Mouse (Mus musculus) cortical plate, adult 2 months (tissue): ENCODE measurements around the gene Il17ra. TPM values are rescaled to one million over a fixed set of nuclear protein-coding genes. Genes with fewer than 3 reads are reported as not detected.
A peak's percentile ranks its signal among the peaks of the same experiment; 100 is the strongest.

Experiments
- H3K27ac ChIP-seq: fragments of 200-500 bp; 2 replicates; pipeline ENCODE4 v1.5.1; 2012; ENCODE audit warnings: low read length, control low read depth, inconsistent platforms; ENCODE audit not compliant: insufficient read depth
- H3K4me1 ChIP-seq: fragments of 200-500 bp; 2 replicates; pipeline ENCODE4 v1.6.1; 2011; ENCODE audit warnings: low read length; ENCODE audit not compliant: control insufficient read depth, insufficient read depth
- H3K4me3 ChIP-seq: fragments of 200-500 bp; 2 replicates; pipeline ENCODE4 v1.5.1; 2011; ENCODE audit warnings: mild to moderate bottlenecking, low read length, control low read depth; ENCODE audit not compliant: insufficient read depth
- CTCF ChIP-seq: fragments of 200-500 bp; IDR thresholded peaks from 2 replicates; pipeline ENCODE4 v1.5.1; 2011; ENCODE audit warnings: mild to moderate bottlenecking, control low read depth, low read length; ENCODE audit not compliant: insufficient read depth; ENCODE audit errors: extremely low read depth
- POLR2A ChIP-seq: fragments of 200-500 bp; IDR thresholded peaks from 2 replicates; pipeline ENCODE4 v1.6.1; 2011; ENCODE audit warnings: mild to moderate bottlenecking, low read length, control low read depth; ENCODE audit not compliant: insufficient read depth; ENCODE audit errors: extremely low read depth
- polyA plus RNA-seq: library from polyadenylated mRNA; depleted of rRNA; stranded (reverse); fragments of >200 nt; gene quantifications from 2 replicates; pipeline ENCODE4 v1.2.3, GENCODE M21; 2012

Gene Il17ra
- polyA plus RNA-seq, 1 experiment, result 16.6 TPM

DNA sequence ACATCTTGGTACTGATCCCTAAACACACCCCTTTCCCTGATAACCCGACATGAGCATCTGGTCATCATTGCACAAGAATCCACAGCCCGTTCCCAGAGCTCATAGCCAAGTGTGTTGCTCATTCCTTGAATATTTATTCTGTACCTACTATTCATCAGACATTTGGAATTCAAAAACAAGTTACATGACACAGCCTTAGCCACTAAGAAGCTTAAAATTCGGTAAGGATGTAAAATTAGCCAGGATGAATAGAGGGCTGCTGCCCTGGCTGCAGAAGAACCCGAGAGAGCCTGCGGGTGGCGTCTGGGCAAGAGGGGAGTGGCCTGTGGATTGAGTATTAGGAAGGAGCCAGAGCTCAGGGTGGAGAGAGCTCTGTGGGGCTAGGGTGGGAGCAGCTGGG is 19.7 kb downstream of the Il17ra start:
- H3K27ac ChIP-seq, result peak overlapping the region; percentile 36; the same call in 1 of the 2 replicates
- H3K4me3 ChIP-seq, result no peak overlapping the region
- H3K4me1 ChIP-seq, result peaks cover 7% of the 10 kb centered on the region
- no peak for TF ChIP-seq POLR2A
- no peak for TF ChIP-seq CTCF

GRCm38 (mm10) chr6:120483211-120483626 is 20.2 kb downstream of the Il17ra start:
- no peak overlapping the region for H3K27ac ChIP-seq
- peak; percentile 38; the same call in 1 of the 2 replicates for TF ChIP-seq CTCF
- no peak for TF ChIP-seq POLR2A
- H3K4me3 ChIP-seq, result no peak overlapping the region
- peaks cover 7% of the 10 kb centered on the region for H3K4me1 ChIP-seq

- TF ChIP-seq POLR2A (no peak), CTCF (no peak)
- H3K27ac ChIP-seq, result no peak overlapping the region
- no peak overlapping the region for H3K4me3 ChIP-seq
- H3K4me1 ChIP-seq, result peaks cover 7% of the 10 kb centered on the region
These were observed 22.0 kb downstream of the Il17ra start for GRCm38 (mm10) chr6:120485038-120485437.

DNA sequence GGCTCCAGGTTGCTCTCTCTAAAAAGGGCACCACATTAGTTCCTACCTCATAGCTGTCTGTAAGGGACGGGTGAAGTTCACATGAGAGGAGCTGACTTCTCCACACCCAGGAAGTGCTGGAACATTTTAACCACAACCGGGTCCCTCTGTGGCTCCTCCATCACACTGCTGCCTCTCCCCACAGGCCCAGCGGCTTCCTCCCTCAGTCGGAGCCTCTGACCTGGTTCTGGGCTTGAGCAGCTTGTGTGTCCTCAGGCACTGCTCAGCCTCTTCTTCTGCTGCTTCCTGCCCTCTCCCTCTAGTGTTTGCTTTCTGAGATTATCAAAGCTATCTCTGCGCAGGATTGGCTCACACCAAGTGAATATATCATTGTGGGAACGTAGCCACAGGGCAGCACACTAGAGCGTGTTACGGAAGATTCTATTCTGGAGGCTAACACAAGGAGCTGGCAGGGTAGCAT is 23.0 kb downstream of the Il17ra start:
- H3K27ac ChIP-seq, result no peak overlapping the region

DNA sequence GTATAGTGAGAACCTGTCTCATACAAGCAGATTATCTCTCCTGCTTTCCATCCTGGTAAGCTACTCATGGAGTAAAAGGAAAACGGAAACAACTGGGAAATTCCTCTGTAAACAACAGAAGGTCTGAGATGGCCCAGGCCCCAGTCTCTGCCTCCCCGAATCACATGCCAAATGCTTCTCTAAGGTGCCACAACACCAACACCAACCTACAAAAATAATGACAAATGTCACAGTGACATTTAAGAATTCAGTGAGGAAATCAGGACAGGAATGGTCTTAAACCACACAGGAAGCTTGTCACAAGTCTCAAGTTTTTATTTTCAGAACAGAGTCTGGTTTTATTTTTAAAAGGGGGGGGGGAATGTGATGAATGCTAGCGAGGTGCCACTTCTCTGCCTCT is 25.6 kb downstream of the Il17ra start:
- H3K27ac ChIP-seq, result no peak overlapping the region
- TF ChIP-seq POLR2A (no peak), CTCF (no peak)
- no peak overlapping the region for H3K4me3 ChIP-seq

More for the DNA sequence above, 23.0 kb downstream of the Il17ra start:
- peaks cover 3% of the 10 kb centered on the region for H3K4me1 ChIP-seq
- TF ChIP-seq POLR2A (no peak), CTCF (no peak)
- H3K4me3 ChIP-seq, result no peak overlapping the region

GRCm38 (mm10) chr6:120489461-120489860 is 26.4 kb downstream of the Il17ra start:
- Histone ChIP-seq H3K27ac (no peak overlapping the region), H3K4me3 (peak overlapping the region; percentile 94; the same call in 1 of the 2 replicates), H3K4me1 (no peaks in the 10 kb centered on the region; the same call in 1 of the 2 replicates)
- TF ChIP-seq POLR2A (no peak), CTCF (no peak)

More for the DNA sequence above, 25.6 kb downstream of the Il17ra start:
- H3K4me1 ChIP-seq, result no peaks in the 10 kb centered on the region; the same call in 1 of the 2 replicates

DNA sequence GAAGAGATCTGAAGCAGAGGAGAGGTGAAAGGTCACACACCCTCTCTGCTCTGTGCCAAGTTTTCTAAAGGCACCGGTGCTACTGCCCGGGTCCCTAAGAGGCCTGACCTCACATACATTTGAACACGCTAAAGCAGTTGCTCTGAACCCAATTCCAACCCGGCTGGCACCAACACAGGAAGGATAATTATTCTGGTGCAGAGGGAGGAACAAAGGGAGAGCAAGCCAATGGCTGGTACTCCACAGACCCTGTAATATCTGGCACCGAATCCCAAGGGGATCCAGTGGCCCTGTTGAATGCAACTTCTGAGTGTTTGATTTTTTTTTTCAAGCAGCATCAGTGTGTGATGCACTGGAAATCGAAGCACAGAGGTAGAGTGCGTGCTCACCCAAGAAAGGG is 28.0 kb downstream of the Il17ra start:
- peak overlapping the region; percentile 94 for H3K4me3 ChIP-seq
- peak overlapping the region; percentile 60; the same call in 1 of the 2 replicates for H3K27ac ChIP-seq
- H3K4me1 ChIP-seq, result no peaks in the 10 kb centered on the region; the same call in 1 of the 2 replicates

GRCm38 (mm10) chr6:120491862-120492498 is 28.9 kb downstream of the Il17ra start:
- TF ChIP-seq POLR2A, result no peak
- TF ChIP-seq CTCF, result no peak
- no peaks in the 10 kb centered on the region; the same call in 1 of the 2 replicates for H3K4me1 ChIP-seq
- peak overlapping the region; percentile 94 for H3K4me3 ChIP-seq
- peak overlapping the region; percentile 98 for H3K27ac ChIP-seq

More for the DNA sequence above, 28.0 kb downstream of the Il17ra start:
- no peak for TF ChIP-seq CTCF
- TF ChIP-seq POLR2A, result no peak

GRCm38 (mm10) chr6:120492499-120493373 is 29.7 kb downstream of the Il17ra start:
- peak overlapping the region; percentile 94 for H3K4me3 ChIP-seq
- H3K27ac ChIP-seq, result peak overlapping the region; percentile 98
- TF ChIP-seq CTCF, result no peak
- no peak for TF ChIP-seq POLR2A
- no peaks in the 10 kb centered on the region; the same call in 1 of the 2 replicates for H3K4me1 ChIP-seq
